Mouse (Mus musculus): Measurements from ENCODE around the gene Suds3.

Suds3 gene

GRCm38 (mm10) chr5:117115836-117116366 lies at the start of gene Suds3:
Gene Suds3, minus strand, starts transcription at chr5:117116113.
- peak; percentile 99 for DNase-seq (ENCODE audit: low spot score in 2 of 2)

GRCm38 (mm10) chr5:117164923-117165322 lies 49.0 kb upstream of the Suds3 start:
- no peak for DNase-seq (ENCODE audit: low spot score in 2 of 2)

GRCm38 (mm10) chr5:117164516-117164915 lies 48.6 kb upstream of the Suds3 start:
- DNase-seq (ENCODE audit: low spot score in 2 of 2) = no peak

GRCm38 (mm10) chr5:117163790-117164189 lies 47.9 kb upstream of the Suds3 start:
- DNase-seq (ENCODE audit: low spot score in 2 of 2) = no peak

- DNase-seq (ENCODE audit: low spot score in 2 of 2) = no peak
These were observed 44.6 kb upstream of the Suds3 start for GRCm38 (mm10) chr5:117160499-117160898.

GRCm38 (mm10) chr5:117159805-117160291 lies 43.9 kb upstream of the Suds3 start:
- no peak for DNase-seq (ENCODE audit: low spot score in 2 of 2)

GRCm38 (mm10) chr5:117159326-117159725 lies 43.4 kb upstream of the Suds3 start:
- DNase-seq (ENCODE audit: low spot score in 2 of 2) = no peak

GRCm38 (mm10) chr5:117158335-117159018 lies 42.6 kb upstream of the Suds3 start:
- DNase-seq (ENCODE audit: low spot score in 2 of 2) = no peak

- DNase-seq (ENCODE audit: low spot score in 2 of 2) = peak in 1 of 2 experiments; percentile 28
These were observed 37.7 kb upstream of the Suds3 start for GRCm38 (mm10) chr5:117153527-117154091.

- DNase-seq (ENCODE audit: low spot score in 2 of 2) = no peak
These were observed 37.0 kb upstream of the Suds3 start for GRCm38 (mm10) chr5:117152944-117153343.

- no peak for DNase-seq (ENCODE audit: low spot score in 2 of 2)
These were observed 34.2 kb upstream of the Suds3 start for GRCm38 (mm10) chr5:117150068-117150467.

- no peak for DNase-seq (ENCODE audit: low spot score in 2 of 2)
These were observed 33.4 kb upstream of the Suds3 start for GRCm38 (mm10) chr5:117149054-117149942.

GRCm38 (mm10) chr5:117147187-117148095 lies 31.5 kb upstream of the Suds3 start:
- peak; percentile 44 to 77 for DNase-seq (ENCODE audit: low spot score in 2 of 2)

- no peak for DNase-seq (ENCODE audit: low spot score in 2 of 2)
These were observed 30.3 kb upstream of the Suds3 start for GRCm38 (mm10) chr5:117146165-117146564.

GRCm38 (mm10) chr5:117143721-117144135 lies 27.8 kb upstream of the Suds3 start:
- DNase-seq (ENCODE audit: low spot score in 2 of 2) = no peak

GRCm38 (mm10) chr5:117140374-117140773 lies 24.5 kb upstream of the Suds3 start:
- DNase-seq (ENCODE audit: low spot score in 2 of 2) = no peak

- DNase-seq (ENCODE audit: low spot score in 2 of 2) = no peak
These were observed 23.9 kb upstream of the Suds3 start for GRCm38 (mm10) chr5:117139822-117140221.

- DNase-seq (ENCODE audit: low spot score in 2 of 2) = no peak
These were observed 22.5 kb upstream of the Suds3 start for GRCm38 (mm10) chr5:117138295-117138988.

- no peak for DNase-seq (ENCODE audit: low spot score in 2 of 2)
These were observed 21.7 kb upstream of the Suds3 start for GRCm38 (mm10) chr5:117137594-117137993.

- DNase-seq (ENCODE audit: low spot score in 2 of 2) = no peak
These were observed 21.1 kb upstream of the Suds3 start for GRCm38 (mm10) chr5:117137011-117137410.
